Mouse (Mus musculus): ENCODE measurements around the gene Plxna4. TPM values are rescaled to one million over a fixed set of nuclear protein-coding genes. Genes with fewer than 3 reads are reported as not detected.

Plxna4 gene
- polyA plus RNA-seq (2014; fragmentation: Nextera tagmentation; extraction: Ambion mirVana) = 3.5 and 4.3 TPM in 2 replicates

DNA sequence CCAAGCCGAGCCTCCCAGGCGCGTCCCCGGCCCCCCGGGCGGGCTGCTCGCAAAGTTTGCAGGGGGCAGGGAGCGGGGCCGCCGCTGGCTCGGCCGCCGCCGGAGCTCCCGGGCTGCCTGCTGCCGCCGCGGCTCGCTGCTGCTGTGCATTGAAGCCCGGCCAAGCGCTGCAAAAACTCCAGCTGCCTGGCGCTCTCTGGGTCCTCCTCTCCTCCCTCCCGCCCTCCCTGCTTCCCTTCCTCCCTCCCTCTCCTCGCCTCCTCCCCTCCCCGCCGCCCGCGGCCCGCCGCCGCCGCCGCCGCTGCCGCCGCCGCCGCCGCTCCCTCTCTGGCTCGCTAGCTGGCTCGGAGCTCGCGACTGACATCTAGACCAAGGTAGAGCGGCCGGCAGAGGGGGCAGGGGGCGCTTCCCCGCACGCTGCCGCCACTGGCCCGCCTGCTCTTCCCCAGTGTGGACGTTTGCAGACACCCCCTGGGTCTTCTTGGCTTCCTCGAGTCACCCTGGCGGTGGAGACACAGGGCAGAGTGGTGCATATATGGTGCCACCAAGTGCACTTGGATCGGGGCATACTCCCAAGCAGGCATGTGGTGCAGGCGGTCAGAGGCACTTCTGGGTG lies at the start of gene Plxna4:
Gene Plxna4, minus strand, starts transcription at position 137 of the 616 bp plus-strand sequence.
- Histone ChIP-seq H3K4me1 (replicated peaks; ENCODE audit: control insufficient read depth, insufficient read depth, low read length) (peaks cover 5% of the 10 kb centered on the region), H3K9me3 (ENCODE audit: control insufficient read depth, low read length) (no peaks in the 10 kb centered on the region), H3K27ac (ENCODE audit: low read depth, low read length) (peak within 1 kb of the TSS; percentile 31; the same call in 1 of the 2 replicates), H3K27me3 (ENCODE audit: control insufficient read depth, insufficient read depth, low read length) (peaks cover 30% of the 10 kb centered on the region), H3K36me3 (ENCODE audit: control insufficient read depth, insufficient read depth, low read length) (no peaks in the 10 kb centered on the region), H3K4me3 (ENCODE audit: low read depth, low read length) (peak within 1 kb of the TSS; percentile 72), H3K9ac (ENCODE audit: low read length) (peak within 1 kb of the TSS; percentile 73), H3K4me2 (ENCODE audit: low read depth, low read length, severe bottlenecking) (peak within 1 kb of the TSS; percentile 100)
- DNase-seq (ENCODE audit: low spot score) (peak; percentile 87), ATAC-seq (replicated peaks; ENCODE audit: low FRiP score) (peak; percentile 70)
- 1% methylated on average over 39 of the region's 55 CpGs for WGBS

DNA sequence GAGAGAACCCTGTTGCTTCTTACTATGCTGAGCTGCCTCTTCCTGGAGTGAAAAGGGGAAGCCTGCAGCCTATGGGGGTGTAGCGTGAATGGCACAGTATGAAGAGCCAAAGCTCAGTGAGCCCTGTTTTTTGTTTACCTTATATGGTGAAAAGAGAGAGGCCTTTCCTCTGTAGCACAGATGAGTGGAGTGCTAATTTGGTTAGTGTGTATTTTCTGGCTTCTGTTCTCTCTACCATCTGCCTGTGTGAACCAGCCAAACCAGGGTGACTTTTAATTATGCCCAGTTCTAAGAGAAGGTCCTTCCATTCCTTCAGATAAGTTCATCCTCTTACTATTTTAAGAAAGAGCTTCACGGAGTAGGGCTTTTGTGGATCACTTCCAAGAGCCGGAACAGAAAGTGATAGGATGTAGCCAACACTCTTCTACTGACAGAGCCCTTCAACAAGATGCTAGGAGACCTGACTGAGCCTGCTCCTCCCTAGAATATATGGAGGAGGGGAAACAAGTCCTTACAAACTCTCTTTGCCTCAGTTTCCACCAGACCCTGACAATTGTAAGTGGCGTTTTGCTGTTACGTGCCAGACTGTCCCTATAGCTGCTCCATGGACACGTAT lies 49.7 kb upstream of the Plxna4 start:
- DNase-seq (ENCODE audit: low spot score) (no peak), ATAC-seq (replicated peaks; ENCODE audit: low FRiP score) (no peak)
- Histone ChIP-seq H3K36me3 (ENCODE audit: control insufficient read depth, insufficient read depth, low read length) (no peaks in the 10 kb centered on the region), H3K4me3 (ENCODE audit: low read depth, low read length) (no peak overlapping the region), H3K4me2 (ENCODE audit: low read depth, low read length, severe bottlenecking) (no peak overlapping the region), H3K27ac (ENCODE audit: low read depth, low read length) (no peak overlapping the region), H3K27me3 (ENCODE audit: control insufficient read depth, insufficient read depth, low read length) (no peaks in the 10 kb centered on the region), H3K9me3 (ENCODE audit: control insufficient read depth, low read length) (no peaks in the 10 kb centered on the region), H3K9ac (ENCODE audit: low read length) (no peak overlapping the region), H3K4me1 (replicated peaks; ENCODE audit: control insufficient read depth, insufficient read depth, low read length) (no peaks in the 10 kb centered on the region)
- WGBS = 88% methylated on average over 6 of the region's 6 CpGs

DNA sequence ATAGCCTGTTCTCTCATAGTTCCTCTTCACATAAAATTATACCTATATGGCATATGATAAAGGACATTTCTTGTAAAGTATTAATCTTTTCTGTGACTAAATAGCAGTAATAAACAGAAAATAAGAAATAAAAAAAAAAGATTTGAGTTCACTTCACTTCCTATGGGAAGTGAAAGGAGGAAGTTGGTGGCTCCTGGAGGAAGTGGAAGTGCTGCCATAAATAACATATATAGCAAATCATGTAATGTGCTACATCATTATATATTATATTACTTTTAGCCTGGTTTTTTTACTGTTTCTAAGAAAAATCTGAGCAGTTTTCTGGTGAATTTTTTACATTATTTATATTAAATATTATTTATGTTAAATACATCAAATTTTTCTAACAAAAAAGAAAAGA lies 22.7 kb upstream of the Plxna4 start:
- no peak overlapping the region for H3K9ac ChIP-seq (ENCODE audit: low read length)
- DNase-seq (ENCODE audit: low spot score) (no peak), ATAC-seq (replicated peaks; ENCODE audit: low FRiP score) (no peak)
- H3K27ac ChIP-seq (ENCODE audit: low read depth, low read length) = no peak overlapping the region
- H3K4me2 ChIP-seq (ENCODE audit: low read depth, low read length, severe bottlenecking) = no peak overlapping the region
- H3K4me3 ChIP-seq (ENCODE audit: low read depth, low read length) = no peak overlapping the region
- no peaks in the 10 kb centered on the region for H3K27me3 ChIP-seq (ENCODE audit: control insufficient read depth, insufficient read depth, low read length)
- no peaks in the 10 kb centered on the region for H3K9me3 ChIP-seq (ENCODE audit: control insufficient read depth, low read length)
- H3K36me3 ChIP-seq (ENCODE audit: control insufficient read depth, insufficient read depth, low read length) = no peaks in the 10 kb centered on the region
- no peaks in the 10 kb centered on the region for H3K4me1 ChIP-seq (replicated peaks; ENCODE audit: control insufficient read depth, insufficient read depth, low read length)

DNA sequence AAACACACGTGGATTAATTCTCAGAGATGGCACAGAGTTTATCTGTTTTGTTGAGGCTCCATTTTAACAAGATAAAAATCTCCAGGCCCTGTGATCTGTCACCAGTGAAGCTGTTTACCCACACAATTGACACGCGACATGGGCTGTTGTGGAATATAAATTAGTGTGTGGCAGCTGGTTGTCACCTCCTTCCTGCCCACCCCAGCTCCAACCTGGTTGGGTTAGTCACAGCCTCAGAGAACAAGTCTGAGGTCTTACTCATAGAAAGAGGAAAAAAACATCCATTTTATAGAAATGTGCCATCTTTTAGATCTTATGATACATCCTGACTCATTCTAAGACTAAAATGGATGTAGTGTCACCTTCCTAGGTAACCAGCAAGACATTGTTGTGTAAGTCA lies 18.8 kb upstream of the Plxna4 start:
- H3K9me3 ChIP-seq (ENCODE audit: control insufficient read depth, low read length) = no peaks in the 10 kb centered on the region
- H3K9ac ChIP-seq (ENCODE audit: low read length) = no peak overlapping the region
- no peak for ATAC-seq (replicated peaks; ENCODE audit: low FRiP score)
- H3K4me2 ChIP-seq (ENCODE audit: low read depth, low read length, severe bottlenecking) = no peak overlapping the region
- DNase-seq (ENCODE audit: low spot score) = no peak
- no peaks in the 10 kb centered on the region for H3K4me1 ChIP-seq (replicated peaks; ENCODE audit: control insufficient read depth, insufficient read depth, low read length)
- 82% methylated on average over 3 of the region's 3 CpGs for WGBS
- H3K36me3 ChIP-seq (ENCODE audit: control insufficient read depth, insufficient read depth, low read length) = no peaks in the 10 kb centered on the region
- H3K4me3 ChIP-seq (ENCODE audit: low read depth, low read length) = no peak overlapping the region
- H3K27me3 ChIP-seq (ENCODE audit: control insufficient read depth, insufficient read depth, low read length) = no peaks in the 10 kb centered on the region
- no peak overlapping the region for H3K27ac ChIP-seq (ENCODE audit: low read depth, low read length)

DNA sequence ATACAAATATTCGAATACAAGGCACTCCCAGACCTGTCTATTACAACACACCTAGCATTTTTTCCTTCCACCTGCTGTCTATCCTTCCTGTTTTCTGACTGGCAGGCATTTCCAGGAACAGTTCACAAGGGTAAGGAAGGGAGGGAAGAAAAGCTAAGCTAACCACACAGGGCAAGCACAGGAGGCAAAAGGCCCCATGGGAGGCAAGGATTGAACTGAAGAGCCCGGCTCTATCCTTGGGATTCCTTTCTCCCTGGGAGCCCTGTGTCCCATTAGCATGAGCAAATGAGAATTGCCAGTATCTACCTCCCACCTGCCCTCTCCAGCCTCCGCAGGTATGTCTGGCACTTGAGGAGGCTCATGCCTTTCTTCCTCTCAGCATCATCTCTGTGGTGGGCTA lies 17.6 kb upstream of the Plxna4 start:
- DNase-seq (ENCODE audit: low spot score) (no peak), ATAC-seq (replicated peaks; ENCODE audit: low FRiP score) (no peak)
- H3K27ac ChIP-seq (ENCODE audit: low read depth, low read length) = no peak overlapping the region
- H3K9me3 ChIP-seq (ENCODE audit: control insufficient read depth, low read length) = no peaks in the 10 kb centered on the region
- H3K4me3 ChIP-seq (ENCODE audit: low read depth, low read length) = no peak overlapping the region
- H3K36me3 ChIP-seq (ENCODE audit: control insufficient read depth, insufficient read depth, low read length) = no peaks in the 10 kb centered on the region
- H3K27me3 ChIP-seq (ENCODE audit: control insufficient read depth, insufficient read depth, low read length) = no peaks in the 10 kb centered on the region
- 15% methylated on average over 3 of the region's 3 CpGs for WGBS
- H3K4me2 ChIP-seq (ENCODE audit: low read depth, low read length, severe bottlenecking) = no peak overlapping the region
- H3K4me1 ChIP-seq (replicated peaks; ENCODE audit: control insufficient read depth, insufficient read depth, low read length) = no peaks in the 10 kb centered on the region
- H3K9ac ChIP-seq (ENCODE audit: low read length) = no peak overlapping the region

DNA sequence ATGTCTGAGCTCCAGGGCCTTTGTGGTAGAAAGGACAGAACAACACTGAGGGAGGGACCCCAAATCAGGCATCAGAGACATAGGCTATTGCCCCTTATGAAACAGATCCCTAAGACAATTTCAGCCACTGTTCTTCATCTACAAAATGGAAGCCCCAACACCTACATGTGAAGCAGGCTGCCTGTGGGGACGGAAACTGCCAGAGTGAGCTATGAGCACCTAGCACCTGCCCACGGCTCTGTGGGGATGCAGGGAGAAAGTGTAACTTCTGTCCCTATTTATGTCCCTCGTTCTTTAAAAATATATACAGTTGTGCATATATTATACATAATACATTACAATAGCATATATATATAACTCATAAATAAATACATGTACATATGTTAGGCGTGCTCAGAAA lies 16.9 kb upstream of the Plxna4 start:
- Histone ChIP-seq H3K27me3 (ENCODE audit: control insufficient read depth, insufficient read depth, low read length) (no peaks in the 10 kb centered on the region), H3K4me3 (ENCODE audit: low read depth, low read length) (no peak overlapping the region), H3K9me3 (ENCODE audit: control insufficient read depth, low read length) (no peaks in the 10 kb centered on the region), H3K27ac (ENCODE audit: low read depth, low read length) (no peak overlapping the region), H3K36me3 (ENCODE audit: control insufficient read depth, insufficient read depth, low read length) (no peaks in the 10 kb centered on the region), H3K9ac (ENCODE audit: low read length) (no peak overlapping the region), H3K4me2 (ENCODE audit: low read depth, low read length, severe bottlenecking) (no peak overlapping the region), H3K4me1 (replicated peaks; ENCODE audit: control insufficient read depth, insufficient read depth, low read length) (no peaks in the 10 kb centered on the region)
- whole genome bisulfite sequencing = 89% methylated on average over 4 of the region's 4 CpGs
- DNase-seq (ENCODE audit: low spot score) (no peak), ATAC-seq (replicated peaks; ENCODE audit: low FRiP score) (no peak)

DNA sequence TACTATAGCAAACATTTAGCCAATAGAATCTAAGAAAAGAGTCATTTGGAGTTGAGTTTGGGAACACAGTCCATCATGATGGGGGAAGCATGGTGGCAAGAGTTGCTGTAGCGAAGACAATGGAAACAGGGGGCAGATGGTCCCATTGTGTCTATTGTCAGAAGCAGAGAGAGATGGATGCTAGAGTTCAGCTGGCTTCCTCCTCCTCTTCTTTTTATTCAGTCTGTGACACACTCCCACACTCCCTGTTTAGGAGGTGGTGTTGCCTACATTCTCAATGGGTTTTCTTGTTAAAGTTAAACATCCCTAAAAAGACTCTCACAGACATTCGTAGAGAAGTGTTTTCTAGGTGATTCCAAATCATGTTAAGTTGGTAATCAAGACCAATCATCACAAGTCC lies 14.1 kb upstream of the Plxna4 start:
- Histone ChIP-seq H3K9ac (ENCODE audit: low read length) (no peak overlapping the region), H3K4me1 (replicated peaks; ENCODE audit: control insufficient read depth, insufficient read depth, low read length) (no peaks in the 10 kb centered on the region), H3K9me3 (ENCODE audit: control insufficient read depth, low read length) (no peaks in the 10 kb centered on the region), H3K4me2 (ENCODE audit: low read depth, low read length, severe bottlenecking) (no peak overlapping the region), H3K4me3 (ENCODE audit: low read depth, low read length) (no peak overlapping the region), H3K27ac (ENCODE audit: low read depth, low read length) (no peak overlapping the region), H3K27me3 (ENCODE audit: control insufficient read depth, insufficient read depth, low read length) (no peaks in the 10 kb centered on the region), H3K36me3 (ENCODE audit: control insufficient read depth, insufficient read depth, low read length) (no peaks in the 10 kb centered on the region)
- DNase-seq (ENCODE audit: low spot score) (no peak), ATAC-seq (replicated peaks; ENCODE audit: low FRiP score) (no peak)
- WGBS = 89% methylated on average over 2 of the region's 2 CpGs

DNA sequence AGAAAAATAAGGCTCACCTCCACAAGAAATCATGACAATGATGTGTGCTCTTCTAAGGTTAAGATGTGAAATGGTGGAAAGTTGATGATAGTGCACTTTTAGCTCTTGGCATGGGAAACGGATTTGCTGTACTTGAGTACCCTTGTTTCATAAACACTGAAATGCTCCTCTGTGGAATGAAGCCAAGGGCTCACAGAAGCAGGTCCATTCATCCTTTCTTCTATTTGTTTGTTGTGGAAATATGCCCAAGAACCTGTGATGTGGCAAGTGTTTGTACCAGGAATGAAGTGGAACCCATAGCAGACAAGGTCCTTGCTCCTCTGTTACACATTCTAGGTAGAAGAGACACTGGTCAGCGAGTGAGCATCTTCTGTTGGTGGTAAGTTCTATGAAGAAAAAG lies 13.3 kb upstream of the Plxna4 start:
- 80% methylated on average over 2 of the region's 2 CpGs for WGBS
- Histone ChIP-seq H3K36me3 (ENCODE audit: control insufficient read depth, insufficient read depth, low read length) (no peaks in the 10 kb centered on the region), H3K4me1 (replicated peaks; ENCODE audit: control insufficient read depth, insufficient read depth, low read length) (no peaks in the 10 kb centered on the region), H3K27me3 (ENCODE audit: control insufficient read depth, insufficient read depth, low read length) (no peaks in the 10 kb centered on the region), H3K9ac (ENCODE audit: low read length) (no peak overlapping the region), H3K9me3 (ENCODE audit: control insufficient read depth, low read length) (no peaks in the 10 kb centered on the region), H3K4me3 (ENCODE audit: low read depth, low read length) (no peak overlapping the region), H3K27ac (ENCODE audit: low read depth, low read length) (no peak overlapping the region), H3K4me2 (ENCODE audit: low read depth, low read length, severe bottlenecking) (no peak overlapping the region)
- ATAC-seq (replicated peaks; ENCODE audit: low FRiP score) = no peak
- no peak for DNase-seq (ENCODE audit: low spot score)

DNA sequence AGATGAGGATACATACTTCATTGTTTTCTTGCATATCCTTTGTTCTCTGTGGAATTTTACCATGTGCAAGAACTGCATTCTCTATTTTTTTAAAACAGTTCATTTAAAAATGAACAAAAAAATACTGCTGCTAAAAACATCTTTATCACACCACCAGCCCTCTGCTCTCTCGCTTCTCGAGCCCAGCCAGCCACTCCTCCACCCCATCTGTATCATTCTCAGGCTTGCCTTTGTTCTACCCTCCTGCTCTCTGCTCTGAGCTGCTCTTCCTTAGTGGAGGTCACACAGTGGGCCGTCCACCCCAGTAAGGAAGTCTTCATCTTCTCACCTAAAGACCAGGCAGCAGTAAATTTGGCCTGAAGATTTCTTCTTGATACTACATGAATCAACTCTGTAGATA lies 7.6 kb upstream of the Plxna4 start:
- Histone ChIP-seq H3K27ac (ENCODE audit: low read depth, low read length) (no peak overlapping the region), H3K27me3 (ENCODE audit: control insufficient read depth, insufficient read depth, low read length) (peaks cover 2% of the 10 kb centered on the region; the same call in 1 of the 2 replicates), H3K4me2 (ENCODE audit: low read depth, low read length, severe bottlenecking) (no peak overlapping the region), H3K4me3 (ENCODE audit: low read depth, low read length) (no peak overlapping the region), H3K36me3 (ENCODE audit: control insufficient read depth, insufficient read depth, low read length) (no peaks in the 10 kb centered on the region), H3K4me1 (replicated peaks; ENCODE audit: control insufficient read depth, insufficient read depth, low read length) (no peaks in the 10 kb centered on the region), H3K9me3 (ENCODE audit: control insufficient read depth, low read length) (no peaks in the 10 kb centered on the region), H3K9ac (ENCODE audit: low read length) (no peak overlapping the region)
- ATAC-seq (replicated peaks; ENCODE audit: low FRiP score) = no peak
- 54% methylated on average over 3 of the region's 3 CpGs for WGBS
- DNase-seq (ENCODE audit: low spot score) = no peak

Data from forebrain, embryonic 11.5 days (tissue).